Mouse (Mus musculus) layer of hippocampus, adult 9-10 months (tissue): Measurements from ENCODE around the gene Gm21762.
"Not testable (repeated sequence)": the region's sequence is repeated elsewhere in the genome, so short reads cannot be mapped to it uniquely, and the experiment has no call there.

ENCODE experiments used
- DNase-seq: peaks from one replicate; pipeline ENCODE4 v3.0.0; 2022; ENCODE audit warnings: low spot score

The Gm21762 gene

DNA sequence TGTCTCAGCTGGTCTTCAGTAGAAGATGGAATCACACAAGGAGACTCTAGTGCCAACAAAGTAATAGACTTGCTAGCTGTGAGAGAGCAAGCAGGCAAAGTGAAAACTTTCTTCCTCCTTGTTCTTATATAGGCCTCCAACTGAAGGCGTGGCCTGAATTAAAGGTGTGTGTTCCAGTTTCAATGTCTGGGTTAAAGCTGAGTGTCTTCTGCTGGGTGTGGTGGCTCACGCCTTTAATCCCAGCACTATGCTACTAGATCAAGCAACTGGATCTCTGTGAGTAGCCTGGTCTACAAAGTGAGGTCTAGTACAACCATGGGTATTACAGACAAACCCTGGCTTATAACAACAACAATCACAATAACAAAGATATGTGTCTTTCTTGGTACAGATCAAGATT lies at the start of gene Gm21762:
TSS of gene Gm21762 (minus strand) at position 101 of the 400 bp plus-strand sequence.
- DNase-seq = not testable (repeated sequence)

GRCm38 (mm10) chr13:120262870-120263269 lies 47.1 kb upstream of the Gm21762 start, which contains the start of gene AF067061:
AF067061 (plus strand) TSS chr13:120263114.
- not testable (repeated sequence) for DNase-seq

GRCm38 (mm10) chr13:120259718-120260117 lies 44.0 kb upstream of the Gm21762 start:
- peak; percentile 1 for DNase-seq

DNA sequence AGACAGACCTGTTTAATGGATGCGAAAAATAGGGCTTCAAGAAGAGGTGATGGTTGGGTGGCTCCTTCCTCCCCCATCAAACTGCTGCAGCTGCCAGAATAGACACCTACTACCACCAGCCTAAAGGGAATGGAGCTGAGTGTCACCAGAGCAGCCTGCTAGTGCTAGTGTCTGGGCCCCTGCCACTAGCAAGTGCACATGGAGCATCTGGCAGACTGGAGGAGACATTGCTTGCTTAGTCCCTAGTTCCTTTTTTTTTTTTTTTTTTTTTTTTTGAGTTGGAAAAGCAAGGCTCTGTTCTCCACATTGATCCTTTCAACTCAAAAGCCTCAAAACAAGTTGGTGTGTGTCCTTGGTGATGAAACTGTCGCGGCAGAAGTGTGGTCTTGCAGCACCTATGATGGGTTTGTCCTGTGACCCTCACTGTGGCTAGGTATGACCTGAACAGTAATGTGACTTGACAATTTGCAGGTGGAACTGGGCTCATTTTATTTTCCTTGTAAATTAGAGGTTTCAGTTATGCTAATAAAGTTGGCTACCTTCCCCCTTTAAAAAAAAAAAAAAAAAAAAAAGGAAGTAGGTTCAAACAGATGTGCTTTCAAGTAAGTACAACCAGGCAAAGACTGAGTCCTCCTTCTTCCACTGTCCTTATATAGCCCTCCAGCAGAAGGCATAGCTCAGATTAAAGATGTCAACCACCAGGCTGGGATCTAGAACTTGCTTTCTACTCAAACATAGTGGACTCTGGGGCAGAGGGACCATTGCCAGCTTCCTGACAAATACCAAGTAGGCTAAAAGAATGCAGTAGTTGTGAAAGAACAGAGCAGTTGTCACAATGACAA lies 43.3 kb upstream of the Gm21762 start:
- not testable (repeated sequence) for DNase-seq

DNA sequence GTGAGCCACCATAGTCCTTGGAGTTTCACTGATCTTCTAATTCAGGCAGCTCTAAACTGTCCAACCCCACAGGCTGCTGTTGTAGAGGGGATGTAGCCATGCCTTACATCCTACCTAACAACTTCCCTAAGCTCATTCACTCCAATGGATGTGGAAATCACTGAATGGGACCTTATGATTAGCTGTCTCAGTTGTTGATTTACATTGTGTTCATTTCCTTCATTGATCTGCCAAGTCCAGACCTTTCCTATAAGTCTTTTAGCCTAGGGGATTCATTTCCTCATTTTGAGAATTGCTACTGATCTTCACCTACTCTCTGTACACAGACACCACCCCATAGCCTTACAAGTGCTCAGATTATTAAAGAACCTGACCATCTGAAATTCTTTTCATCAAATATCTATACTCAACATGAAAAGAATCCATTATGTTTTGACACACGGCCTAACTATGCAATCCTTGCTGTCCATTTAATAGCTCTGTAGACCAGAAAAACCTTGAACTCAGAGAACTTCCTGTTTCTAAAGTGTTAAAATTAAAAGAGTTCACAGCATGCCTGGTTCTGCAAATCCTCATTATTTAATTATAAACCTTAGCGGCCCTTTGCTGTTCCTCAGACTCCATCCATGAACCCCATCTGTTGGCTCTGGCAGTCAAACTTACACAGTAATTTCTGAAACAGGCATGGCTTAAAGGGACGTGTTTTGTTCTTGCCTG lies 35.6 kb upstream of the Gm21762 start:
- DNase-seq = not testable (repeated sequence)

- not testable (repeated sequence) for DNase-seq
Observed at GRCm38 (mm10) chr13:120238811-120239210, 23.1 kb upstream of the Gm21762 start, which contains the start of gene Gm21731. Gm21731 (plus strand) TSS chr13:120239111.

DNA sequence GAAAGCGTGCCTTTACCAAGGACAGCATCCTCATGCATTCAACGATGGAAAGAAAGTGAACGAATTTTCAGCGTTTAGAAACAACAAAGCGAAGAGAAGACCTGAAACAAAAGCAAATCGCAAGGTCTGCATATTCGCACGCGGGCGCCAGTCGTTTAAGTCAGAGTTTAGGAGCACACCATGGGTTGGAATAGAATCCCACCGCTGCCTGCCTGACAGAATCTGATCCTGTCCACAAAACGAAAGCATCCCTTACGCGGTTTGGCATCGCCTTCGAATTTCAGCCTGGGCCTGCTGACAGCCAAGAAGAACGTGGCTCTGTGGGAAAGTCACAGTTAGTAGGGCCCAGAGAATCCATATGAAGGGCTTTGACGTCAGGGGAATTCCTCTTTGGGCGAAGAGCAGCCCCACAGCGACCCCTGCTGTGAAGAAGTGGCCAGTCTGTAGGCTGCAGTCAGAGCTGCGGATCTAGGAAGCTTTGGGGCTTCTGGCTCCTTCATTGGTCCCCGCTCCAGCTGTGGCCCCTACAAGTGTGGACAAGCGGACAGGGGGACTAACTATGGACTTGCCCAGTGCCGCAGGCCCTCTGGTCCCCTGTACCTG lies 16.8 kb upstream of the Gm21762 start:
- not testable (repeated sequence) for DNase-seq

DNA sequence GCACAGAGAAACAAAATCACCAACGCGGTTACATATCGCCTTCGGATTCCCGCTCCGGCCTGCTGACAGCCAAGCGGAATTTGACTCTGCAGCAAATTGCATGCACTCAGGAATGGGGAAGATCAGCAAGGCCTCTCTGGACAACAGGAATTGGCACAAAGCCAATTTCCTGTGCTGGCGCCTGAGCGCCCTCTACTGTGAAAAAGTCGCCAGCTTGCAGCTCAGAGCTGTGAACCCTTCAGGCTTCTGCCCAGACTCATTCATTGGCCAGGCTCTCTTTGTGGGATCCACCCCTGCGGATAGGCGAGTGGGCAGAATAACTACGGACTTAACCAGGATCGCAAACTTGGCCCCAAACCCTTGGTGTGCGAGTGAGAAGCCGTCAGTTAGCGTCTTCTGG lies 16.1 kb upstream of the Gm21762 start:
- not testable (repeated sequence) for DNase-seq

GRCm38 (mm10) chr13:120223012-120223659 lies 7.4 kb upstream of the Gm21762 start:
- DNase-seq = not testable (repeated sequence)

DNA sequence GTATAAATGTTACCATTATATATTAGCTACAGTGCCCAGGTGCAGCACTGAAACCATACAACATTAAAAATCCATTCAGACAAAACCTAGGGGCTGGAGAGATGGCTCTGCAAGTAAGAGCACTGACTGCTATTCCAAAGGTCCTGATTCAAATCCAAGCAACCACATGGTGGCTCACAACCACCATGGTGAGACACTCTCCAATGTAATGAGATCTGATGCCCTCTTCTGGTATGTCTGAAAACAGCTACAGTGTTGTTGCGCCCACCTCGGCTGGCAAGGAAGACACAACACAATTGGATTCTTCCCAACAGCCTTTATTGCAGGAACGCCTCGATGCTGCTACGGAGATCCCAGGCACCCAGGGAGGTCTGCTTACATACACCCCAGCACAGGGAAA lies 5.2 kb upstream of the Gm21762 start:
- DNase-seq = not testable (repeated sequence)

GRCm38 (mm10) chr13:120196189-120196821 lies 19.4 kb downstream of the Gm21762 start:
- not testable (repeated sequence) for DNase-seq

- DNase-seq = not testable (repeated sequence)
Observed at GRCm38 (mm10) chr13:120172133-120172532, 43.6 kb downstream of the Gm21762 start, which contains the start of gene Gm21818. Gm21818 (plus strand) TSS chr13:120172433.

DNA sequence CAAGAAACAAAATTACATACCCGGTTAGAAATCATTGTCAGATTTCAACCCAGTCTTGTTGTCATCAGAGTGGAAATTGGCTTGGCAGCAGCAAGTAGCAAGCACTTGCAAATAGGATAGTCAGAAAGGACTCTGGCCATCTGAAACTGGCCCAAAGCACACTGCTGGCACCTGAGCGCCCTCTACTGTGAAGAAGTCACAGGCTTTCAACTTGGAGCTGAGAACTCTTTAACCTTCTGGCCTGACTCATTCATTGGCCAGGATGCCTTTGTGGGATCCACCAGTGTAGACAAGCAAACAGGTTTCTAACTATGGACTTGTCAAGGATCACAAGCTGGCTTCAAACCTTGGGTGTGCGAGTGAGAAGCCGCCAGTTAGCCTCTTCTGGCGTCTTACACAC lies 47.4 kb downstream of the Gm21762 start:
- not testable (repeated sequence) for DNase-seq
